Mouse (Mus musculus): Measurements from ENCODE around the gene Tctex1d2. TPM values are rescaled to one million over a fixed set of nuclear protein-coding genes. Genes with fewer than 3 reads are reported as not detected.

Tctex1d2 gene
- 23.1 TPM for polyA plus RNA-seq (2014; fragmentation: Illumina TruSeq; extraction: RNeasy Lipid Tissue Mini Kit (QIAGEN cat#74804); ENCODE audit: low replicate concordance)

DNA sequence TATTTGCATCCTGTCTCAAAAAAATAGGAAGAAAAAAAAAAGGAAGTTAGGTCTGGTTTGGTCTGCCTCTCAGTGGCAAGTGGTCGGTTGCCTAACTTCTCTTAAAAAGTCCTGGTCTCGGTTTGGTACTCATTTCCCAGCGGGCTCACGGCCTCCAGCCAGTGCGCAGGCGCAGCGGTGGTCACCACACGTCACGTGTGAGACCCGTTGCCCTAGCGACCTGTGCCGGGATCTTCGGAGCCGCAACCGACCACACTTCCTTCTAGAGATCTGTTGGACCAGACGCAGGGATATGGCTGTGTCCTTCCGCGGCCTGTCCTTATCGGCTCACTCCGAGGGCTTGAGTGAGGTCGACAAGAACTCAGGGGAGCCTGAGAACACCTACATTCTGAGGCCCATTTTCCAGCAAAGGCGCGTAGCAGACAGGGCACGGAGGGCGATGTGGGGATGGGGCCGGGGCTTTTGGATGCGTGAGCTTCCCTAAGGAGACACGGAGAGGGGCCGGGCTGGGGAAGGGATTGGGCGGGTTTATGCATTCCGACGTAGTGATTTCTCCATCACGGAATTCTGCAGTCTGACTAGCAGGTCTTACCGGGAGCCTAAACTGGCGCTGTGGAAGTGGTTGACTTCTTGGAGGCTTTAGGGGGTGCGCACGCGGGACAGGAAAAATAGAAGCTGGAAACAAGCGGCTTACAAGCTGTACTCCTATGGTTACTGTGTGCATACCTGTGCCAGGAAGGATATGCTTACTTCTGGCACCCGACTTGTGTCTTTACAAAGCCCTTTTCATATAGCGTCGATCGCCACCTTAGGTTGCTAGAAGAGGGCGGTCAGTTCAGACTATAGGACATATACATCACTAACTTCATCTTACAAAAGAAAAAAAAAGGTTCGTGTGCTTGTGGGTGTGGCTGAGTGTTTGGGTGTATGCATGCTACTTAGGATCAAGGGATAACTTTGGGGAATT lies at the start of gene Tctex1d2:
Gene Tctex1d2, plus strand, starts transcription at position 186 of the 967 bp plus-strand sequence.

DNA sequence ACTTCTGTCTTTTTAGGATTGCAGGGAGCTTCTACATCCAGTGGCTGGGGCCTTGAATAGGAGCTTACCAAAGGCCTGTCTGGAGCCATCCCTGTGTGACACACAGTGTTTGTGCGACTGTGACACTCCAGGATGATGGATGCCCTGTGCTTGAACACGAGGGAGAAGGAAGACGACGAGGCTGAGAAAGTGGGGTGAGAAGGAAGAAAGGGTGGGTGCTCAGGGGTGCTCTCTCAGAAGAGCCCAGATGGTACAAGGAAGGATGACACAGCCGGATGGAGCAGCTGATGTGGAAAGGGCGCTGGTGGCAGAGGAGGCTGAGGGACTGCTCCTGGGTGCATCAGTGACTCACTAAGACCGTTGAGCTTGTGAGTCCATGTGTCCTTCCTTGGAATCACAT lies 19.2 kb upstream of the Tctex1d2 start, which contains the start of gene Tm4sf19:
Gene Tm4sf19, plus strand, starts transcription at position 240 of the 400 bp plus-strand sequence.

GRCm38 (mm10) chr16:32430474-32431046 lies 11.1 kb downstream of the Tctex1d2 start, which contains the start of gene Pcyt1a:
Gene Pcyt1a, plus strand, starts transcription at chr16:32430921.

Other genes starting within 250 kb of the Tctex1d2 start
- gene Bex6, start 239.9 kb upstream of the Tctex1d2 start, polyA plus RNA-seq (2014; fragmentation: Illumina TruSeq; extraction: RNeasy Lipid Tissue Mini Kit (QIAGEN cat#74804); ENCODE audit: low replicate concordance) = not detected
- 21.9 TPM for gene Fbxo45, start 172.5 kb upstream of the Tctex1d2 start, polyA plus RNA-seq (2014; fragmentation: Illumina TruSeq; extraction: RNeasy Lipid Tissue Mini Kit (QIAGEN cat#74804); ENCODE audit: low replicate concordance)
- gene Wdr53, start 172.5 kb upstream of the Tctex1d2 start, polyA plus RNA-seq (2014; fragmentation: Illumina TruSeq; extraction: RNeasy Lipid Tissue Mini Kit (QIAGEN cat#74804); ENCODE audit: low replicate concordance) = 2.0 TPM
- not detected for gene Smco1, start 148.2 kb upstream of the Tctex1d2 start, polyA plus RNA-seq (2014; fragmentation: Illumina TruSeq; extraction: RNeasy Lipid Tissue Mini Kit (QIAGEN cat#74804); ENCODE audit: low replicate concordance)
- 31.9 TPM for gene Rnf168, start 142.2 kb upstream of the Tctex1d2 start, polyA plus RNA-seq (2014; fragmentation: Illumina TruSeq; extraction: RNeasy Lipid Tissue Mini Kit (QIAGEN cat#74804); ENCODE audit: low replicate concordance)
- 23.9 TPM for gene Ubxn7, start 87.4 kb upstream of the Tctex1d2 start, polyA plus RNA-seq (2014; fragmentation: Illumina TruSeq; extraction: RNeasy Lipid Tissue Mini Kit (QIAGEN cat#74804); ENCODE audit: low replicate concordance)
- not detected for gene Tm4sf19, start 19.2 kb upstream of the Tctex1d2 start, polyA plus RNA-seq (2014; fragmentation: Illumina TruSeq; extraction: RNeasy Lipid Tissue Mini Kit (QIAGEN cat#74804); ENCODE audit: low replicate concordance)
- gene Pcyt1a, start 11.2 kb downstream of the Tctex1d2 start, polyA plus RNA-seq (2014; fragmentation: Illumina TruSeq; extraction: RNeasy Lipid Tissue Mini Kit (QIAGEN cat#74804); ENCODE audit: low replicate concordance) = 134 TPM
- gene Slc51a, start 68.2 kb downstream of the Tctex1d2 start, polyA plus RNA-seq (2014; fragmentation: Illumina TruSeq; extraction: RNeasy Lipid Tissue Mini Kit (QIAGEN cat#74804); ENCODE audit: low replicate concordance) = 9.4 TPM
- not detected for gene Zdhhc19, start 76.6 kb downstream of the Tctex1d2 start, polyA plus RNA-seq (2014; fragmentation: Illumina TruSeq; extraction: RNeasy Lipid Tissue Mini Kit (QIAGEN cat#74804); ENCODE audit: low replicate concordance)
- gene Tfrc, start 189.2 kb downstream of the Tctex1d2 start, polyA plus RNA-seq (2014; fragmentation: Illumina TruSeq; extraction: RNeasy Lipid Tissue Mini Kit (QIAGEN cat#74804); ENCODE audit: low replicate concordance) = 330 TPM
- 0.37 TPM for gene Tnk2, start 224.2 kb downstream of the Tctex1d2 start, polyA plus RNA-seq (2014; fragmentation: Illumina TruSeq; extraction: RNeasy Lipid Tissue Mini Kit (QIAGEN cat#74804); ENCODE audit: low replicate concordance)